Mouse (Mus musculus) CH12.LX (cell line): Measurements from ENCODE around the gene Tgfb1. TPM values are rescaled to one million over a fixed set of nuclear protein-coding genes. Genes with fewer than 3 reads are reported as not detected.

Experiments used
- DNase-seq: peaks from one replicate; pipeline ENCODE4 v3.0.0-alpha.2; 2013; ENCODE audit errors: extremely low read depth
- H3K27ac ChIP-seq: 2 replicates; pipeline ENCODE4 v1.5.1; 2012; ENCODE audit warnings: low read depth, mild to moderate bottlenecking, control low read depth, moderate library complexity; ENCODE audit not compliant: insufficient read depth
- H3K27me3 ChIP-seq: replicated peaks from 2 replicates; pipeline ENCODE3; 2012; ENCODE audit warnings: inconsistent platforms
- H3K36me3 ChIP-seq, 2 experiments: replicated peaks in 1 of 2; 2 replicates each; pipeline versions ENCODE3 to v1.6.1; 2012; ENCODE audit warnings: inconsistent platforms in 1 of 2, low read length in 1 of 2, mild to moderate bottlenecking in 1 of 2, mixed read lengths in 1 of 2, moderate library complexity in 1 of 2; ENCODE audit not compliant: control insufficient read depth in 1 of 2, insufficient read depth in 1 of 2
- H3K4me1 ChIP-seq, 2 experiments: 2 replicates each; pipeline ENCODE4 v1.6.1; 2012; ENCODE audit warnings: inconsistent platforms in 1 of 2, moderate library complexity in 1 of 2; ENCODE audit not compliant: insufficient read depth in 2 of 2, control insufficient read depth in 1 of 2
- H3K4me2 ChIP-seq: 2 replicates; pipeline ENCODE4 v1.6.1; 2012; ENCODE audit warnings: low read depth, mild to moderate bottlenecking, control low read depth; ENCODE audit not compliant: poor library complexity, insufficient read depth, severe bottlenecking
- H3K4me3 ChIP-seq, 3 experiments: fragments of 150-350 bp in 1 of 3; sonication (generic) in 1 of 3; replicated peaks in 1 of 3; 2 replicates each; pipeline versions ENCODE3 to v1.5.1; 2011 to 2012; ENCODE audit warnings: low read depth in 2 of 3, low read length in 2 of 3, mild to moderate bottlenecking in 2 of 3, moderate library complexity in 2 of 3, control low read depth in 1 of 3, improper control_type of control experiment in 1 of 3, inconsistent platforms in 1 of 3, mixed read lengths in 1 of 3; ENCODE audit not compliant: poor library complexity in 1 of 3
- H3K79me2 ChIP-seq: replicated peaks from 2 replicates; pipeline ENCODE4 v1.6.1; 2012; ENCODE audit warnings: mild to moderate bottlenecking, moderate library complexity; ENCODE audit not compliant: control insufficient read depth, poor library complexity, insufficient read depth, severe bottlenecking; ENCODE audit errors: extremely low read depth
- H3K9ac ChIP-seq: 2 replicates; pipeline ENCODE4 v1.6.1; 2012; ENCODE audit warnings: low read depth, mild to moderate bottlenecking, control low read depth, moderate library complexity; ENCODE audit not compliant: insufficient read depth
- H3K9me3 ChIP-seq: replicated peaks from 2 replicates; pipeline ENCODE3; 2012; ENCODE audit warnings: low read length, inconsistent platforms, mixed read lengths
- CTCF ChIP-seq, 2 experiments: IDR thresholded peaks in 1 of 2; conservative IDR thresholded peaks in 1 of 2; 2 replicates each; pipeline ENCODE4 v1.5.1; 2011 to 2012; ENCODE audit warnings: low read depth in 2 of 2, low read length in 2 of 2, improper control_type of control experiment in 1 of 2, inconsistent platforms in 1 of 2, mild to moderate bottlenecking in 1 of 2, moderate library complexity in 1 of 2
- E2F4 ChIP-seq: IDR thresholded peaks from 2 replicates; pipeline ENCODE4 v1.6.1; 2011; ENCODE audit warnings: low read depth, low read length, improper control_type of control experiment; ENCODE audit not compliant: insufficient replicate concordance
- ELF1 ChIP-seq: IDR thresholded peaks from 2 replicates; pipeline ENCODE4 v1.6.1; 2014; ENCODE audit warnings: low read depth, mild to moderate bottlenecking, inconsistent platforms, low read length, improper control_type of control experiment
- ETS1 ChIP-seq: conservative IDR thresholded peaks from 2 replicates; pipeline ENCODE4 v1.6.1; 2012; ENCODE audit warnings: low read depth, mild to moderate bottlenecking, inconsistent platforms, low read length, improper control_type of control experiment, moderate library complexity
- GABPA ChIP-seq: IDR thresholded peaks from 2 replicates; pipeline ENCODE4 v1.6.1; 2012; ENCODE audit warnings: low read depth, low read length, improper control_type of control experiment, inconsistent platforms; ENCODE audit not compliant: insufficient replicate concordance
- HCFC1 ChIP-seq: IDR thresholded peaks from 2 replicates; pipeline ENCODE4 v1.6.1; 2012; ENCODE audit warnings: low read depth, mild to moderate bottlenecking, inconsistent platforms, low read length, improper control_type of control experiment
- IRF4 ChIP-seq: IDR thresholded peaks from 2 replicates; pipeline ENCODE4 v1.6.1; 2014; ENCODE audit warnings: low read depth, mild to moderate bottlenecking, inconsistent platforms, low read length, improper control_type of control experiment
- JUND ChIP-seq: conservative IDR thresholded peaks from 2 replicates; pipeline ENCODE4 v1.6.1; 2011; ENCODE audit warnings: low read depth, low read length, improper control_type of control experiment
- MAX ChIP-seq: IDR thresholded peaks from 2 replicates; pipeline ENCODE4 v1.6.1; 2011; ENCODE audit warnings: low read length, improper control_type of control experiment
- MAZ ChIP-seq: IDR thresholded peaks from 2 replicates; pipeline ENCODE4 v1.6.1; 2012; ENCODE audit warnings: low read depth, mild to moderate bottlenecking, inconsistent platforms, low read length, improper control_type of control experiment, moderate library complexity
- MXI1 ChIP-seq: IDR thresholded peaks from 2 replicates; pipeline ENCODE4 v1.6.1; 2011; ENCODE audit warnings: mild to moderate bottlenecking, low read depth, low read length, improper control_type of control experiment
- MYC ChIP-seq: IDR thresholded peaks from 2 replicates; pipeline ENCODE4 v1.6.1; 2011; ENCODE audit warnings: low read depth, mild to moderate bottlenecking, improper control_type of control experiment, low read length
- NELFE ChIP-seq: IDR thresholded peaks from 2 replicates; pipeline ENCODE4 v1.6.1; 2011; ENCODE audit warnings: low read depth, low read length, improper control_type of control experiment
- PAX5 ChIP-seq: IDR thresholded peaks from 2 replicates; pipeline ENCODE4 v1.6.1; 2012; ENCODE audit warnings: low read length, inconsistent platforms, mixed read lengths
- POLR2A ChIP-seq: IDR thresholded peaks from 2 replicates; pipeline ENCODE4 v1.6.1; 2011; ENCODE audit warnings: low read depth, mild to moderate bottlenecking, improper control_type of control experiment, low read length
- POLR2AphosphoS2 ChIP-seq: IDR thresholded peaks from 2 replicates; pipeline ENCODE4 v1.6.1; 2011; ENCODE audit warnings: low read depth, low read length, improper control_type of control experiment
- SIN3A ChIP-seq: IDR thresholded peaks from 2 replicates; pipeline ENCODE4 v1.6.1; 2012; ENCODE audit warnings: low read length, improper control_type of control experiment, inconsistent platforms
- SMC3 ChIP-seq: IDR thresholded peaks from 2 replicates; pipeline ENCODE4 v1.6.1; 2011; ENCODE audit warnings: low read depth, low read length, improper control_type of control experiment
- TBP ChIP-seq: conservative IDR thresholded peaks from 2 replicates; pipeline ENCODE4 v1.6.1; 2011; ENCODE audit warnings: low read depth, low read length, improper control_type of control experiment
- TCF12 ChIP-seq: IDR thresholded peaks from 2 replicates; pipeline ENCODE4 v1.6.1; 2014; ENCODE audit warnings: low read depth, mild to moderate bottlenecking, inconsistent platforms, low read length, improper control_type of control experiment
- UBTF ChIP-seq: IDR thresholded peaks from 2 replicates; pipeline ENCODE4 v1.6.1; 2012; ENCODE audit warnings: low read depth, mild to moderate bottlenecking, inconsistent platforms, low read length, improper control_type of control experiment, moderate library complexity
- USF1 ChIP-seq: IDR thresholded peaks from 2 replicates; pipeline ENCODE4 v1.6.1; 2014; ENCODE audit warnings: low read depth, mild to moderate bottlenecking, inconsistent platforms, low read length, improper control_type of control experiment
- ZC3H11A ChIP-seq: IDR thresholded peaks from 2 replicates; pipeline ENCODE4 v1.6.1; 2012; ENCODE audit warnings: low read depth, mild to moderate bottlenecking, inconsistent platforms, low read length, improper control_type of control experiment
- ZKSCAN1 ChIP-seq: IDR thresholded peaks from 2 replicates; pipeline ENCODE4 v1.6.1; 2012; ENCODE audit warnings: low read depth, inconsistent platforms, low read length, improper control_type of control experiment, borderline replicate concordance
- ZMIZ1 ChIP-seq: IDR thresholded peaks from 2 replicates; pipeline ENCODE4 v1.6.1; 2012; ENCODE audit warnings: low read depth, mild to moderate bottlenecking, inconsistent platforms, low read length, improper control_type of control experiment
- dilution Hi-C: fragments of 300-500 bp; cut with MboI; formaldehyde crosslinking; loops from 2 replicates; pipeline ENCODE4 v1.14.3; 2020; ENCODE audit warnings: low sequenced_read_pairs; ENCODE audit not compliant: extremely low pct_unique_long_range_greater_than_20kb, extremely low pct_ligation_motif_present
- in situ Hi-C: fragments of 300-500 bp; cut with MboI; formaldehyde crosslinking; loops from 3 replicates; pipeline ENCODE4 v1.14.3; 2019; ENCODE audit warnings: low sequenced_read_pairs, low pct_ligation_motif_present, low pct_unique_long_range_greater_than_20kb, mixed read lengths
- polyA plus RNA-seq: library from polyadenylated mRNA; unstranded; fragments of >175 nt; gene quantifications from 2 replicates; pipeline ENCODE4 v1.2.1, GENCODE M21; 2012; ENCODE audit warnings: low read depth; ENCODE audit not compliant: insufficient read length
- total RNA-seq, 2 experiments: library from RNA; depleted of rRNA; stranded (reverse); fragments of 300-350 nt in 1 of 2; fragments of >200 nt in 1 of 2; gene quantifications; 2 replicates each; pipeline ENCODE4 v1.2.3; 2012 to 2014

Tgfb1 gene
- total and polyA plus RNA-seq, 3 experiments = 9.2 to 109 (median 25.9) TPM

DNA sequence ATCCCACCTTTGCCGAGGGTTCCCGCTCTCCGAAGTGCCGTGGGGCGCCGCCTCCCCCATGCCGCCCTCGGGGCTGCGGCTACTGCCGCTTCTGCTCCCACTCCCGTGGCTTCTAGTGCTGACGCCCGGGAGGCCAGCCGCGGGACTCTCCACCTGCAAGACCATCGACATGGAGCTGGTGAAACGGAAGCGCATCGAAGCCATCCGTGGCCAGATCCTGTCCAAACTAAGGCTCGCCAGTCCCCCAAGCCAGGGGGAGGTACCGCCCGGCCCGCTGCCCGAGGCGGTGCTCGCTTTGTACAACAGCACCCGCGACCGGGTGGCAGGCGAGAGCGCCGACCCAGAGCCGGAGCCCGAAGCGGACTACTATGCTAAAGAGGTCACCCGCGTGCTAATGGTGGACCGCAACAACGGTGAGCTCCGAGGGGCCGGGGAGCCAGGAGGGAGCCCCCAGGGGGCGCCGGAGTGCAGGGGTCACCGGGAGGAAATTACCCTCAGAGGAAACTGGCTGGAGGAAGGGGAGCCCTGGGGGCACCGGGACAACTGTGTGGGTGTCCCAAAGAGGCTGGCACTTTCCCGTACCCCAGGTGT lies 1.1 kb downstream of the Tgfb1 start:
- Histone ChIP-seq H3K79me2 (peaks cover 25% of the 10 kb centered on the region), H3K9me3 (no peaks in the 10 kb centered on the region), H3K9ac (peak overlapping the region; percentile 98), H3K4me3 (peak overlapping the region; percentile 73 to 87 (median 83)), H3K27ac (peak overlapping the region; percentile 64), H3K27me3 (no peaks in the 10 kb centered on the region), H3K4me1 (peaks cover 21 to 45% of the 10 kb centered on the region in 2 experiments), H3K36me3 (peaks cover 10 to 44% of the 10 kb centered on the region in 2 experiments), H3K4me2 (peak overlapping the region; percentile 60)
- peak; percentile 48 for DNase-seq
- dilution Hi-C loops (no loop called here), in situ Hi-C loops (no loop called here)
- TF ChIP-seq NELFE (peak; percentile 18; the same call in 1 of the 2 replicates), MXI1 (peak; percentile 62), TBP (no peak), MYC (no peak; the same call in 1 of the 2 replicates), POLR2AphosphoS2 (no peak; the same call in 1 of the 2 replicates), SMC3 (peak; percentile 24; the same call in 1 of the 2 replicates), E2F4 (no peak), MAX (peak; percentile 15; the same call in 1 of the 2 replicates), CTCF (conservative IDR thresholded peaks at IDR 0.05 in 1 of 2, IDR thresholded peaks at IDR 0.05 in 1 of 2; ENCODE audit: low read depth in 2 of 2, low read length in 2 of 2) (peak in 1 of 2 experiments; percentile 68; a peak in 2 of 4 replicates), USF1 (no peak), SIN3A (peak; percentile 75), UBTF (peak; percentile 91; the same call in 1 of the 2 replicates), PAX5 (no peak), MAZ (peak; percentile 76; the same call in 1 of the 2 replicates), ZC3H11A (no peak), ELF1 (no peak), ZKSCAN1 (peak; percentile 16; the same call in 1 of the 2 replicates), JUND (no peak), ZMIZ1 (peak; percentile 43; the same call in 1 of the 2 replicates), HCFC1 (peak; percentile 19; the same call in 1 of the 2 replicates), GABPA (no peak), ETS1 (0 out of 2 replicates have a peak, but pooled peaks have one; percentile 7), TCF12 (peak; percentile 45; the same call in 1 of the 2 replicates), POLR2A (no peak; the same call in 1 of the 2 replicates), IRF4 (no peak; the same call in 1 of the 2 replicates)
